Mouse (Mus musculus): ENCODE measurements at regions not wholly inside any gene's neighbourhood (a gene's known extent, or its start where the extent isn't known, plus 50 kb on each side); places are given as distances from the start of the nearest gene placed in this dataset.

- ATAC-seq (ENCODE audit: insufficient read depth, low read depth) (no peak), DNase-seq (ENCODE audit: low spot score) (no peak)
- Histone ChIP-seq H3K4me2 (ENCODE audit: low read depth, low read length) (no peak overlapping the region), H3K27ac (ENCODE audit: low read depth) (no peak overlapping the region), H3K4me1 (ENCODE audit: control insufficient read depth, insufficient read depth) (0 out of 2 replicates have a peak, but pooled peaks cover 4% of the 10 kb centered on the region), H3K9me3 (replicated peaks; ENCODE audit: control insufficient read depth, low read length) (0 out of 2 replicates have a peak, but pooled peaks cover 4% of the 10 kb centered on the region), H3K9ac (replicated peaks; ENCODE audit: low read depth, low read length) (no peak overlapping the region), H3K27me3 (ENCODE audit: control insufficient read depth, insufficient read depth, low read length) (no peaks in the 10 kb centered on the region), H3K4me3 (ENCODE audit: low read depth, low read length) (no peak overlapping the region), H3K36me3 (replicated peaks; ENCODE audit: control insufficient read depth, insufficient read depth, low read length) (no peaks in the 10 kb centered on the region)
- 35% methylated on average over 5 of the region's 5 CpGs for WGBS
- TF ChIP-seq CTCF (IDR thresholded peaks at IDR 0.05; ENCODE audit: low read depth) (no peak), EP300 (IDR thresholded peaks at IDR 0.05; ENCODE audit: low read depth) (no peak)
These were observed 129.0 kb upstream of the Dynlrb2 start for GRCm38 (mm10) chr8:116375758-116376157.

DNA sequence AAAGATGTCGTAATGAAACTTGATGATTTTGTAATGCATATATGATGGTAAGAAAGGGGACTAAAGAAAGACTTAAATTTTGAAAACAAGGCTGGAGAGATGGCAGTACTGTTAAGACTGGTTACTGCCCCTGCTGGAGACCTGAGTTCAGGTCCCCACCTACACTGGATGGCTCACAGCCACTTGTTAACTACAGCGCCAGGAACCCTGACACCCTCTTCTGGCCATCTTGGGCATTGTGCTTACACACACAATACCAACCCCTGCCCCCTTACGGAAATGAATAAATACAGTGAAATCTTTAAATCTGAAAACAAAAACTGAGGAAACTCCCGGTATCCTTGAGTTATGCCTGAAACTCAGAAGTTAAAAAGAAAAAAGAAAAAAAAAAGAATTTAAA is 131.7 kb upstream of the Dynlrb2 start:
- WGBS, result 80% methylated on average over 4 of the region's 4 CpGs
- Histone ChIP-seq H3K9ac (replicated peaks; ENCODE audit: low read depth, low read length) (no peak overlapping the region), H3K4me3 (ENCODE audit: low read depth, low read length) (no peak overlapping the region), H3K27ac (ENCODE audit: low read depth) (no peak overlapping the region), H3K27me3 (ENCODE audit: control insufficient read depth, insufficient read depth, low read length) (no peaks in the 10 kb centered on the region), H3K4me1 (ENCODE audit: control insufficient read depth, insufficient read depth) (0 out of 2 replicates have a peak, but pooled peaks cover 4% of the 10 kb centered on the region), H3K36me3 (replicated peaks; ENCODE audit: control insufficient read depth, insufficient read depth, low read length) (no peaks in the 10 kb centered on the region), H3K9me3 (replicated peaks; ENCODE audit: control insufficient read depth, low read length) (0 out of 2 replicates have a peak, but pooled peaks cover 4% of the 10 kb centered on the region), H3K4me2 (ENCODE audit: low read depth, low read length) (no peak overlapping the region)
- no peak for ATAC-seq (ENCODE audit: insufficient read depth, low read depth)
- peak; percentile 27 for TF ChIP-seq CTCF (IDR thresholded peaks at IDR 0.05; ENCODE audit: low read depth)
- no peak for TF ChIP-seq EP300 (IDR thresholded peaks at IDR 0.05; ENCODE audit: low read depth)
- no peak for DNase-seq (ENCODE audit: low spot score)

GRCm38 (mm10) chr8:116372574-116372973 is 132.2 kb upstream of the Dynlrb2 start:
- H3K9ac ChIP-seq (replicated peaks; ENCODE audit: low read depth, low read length), result no peak overlapping the region
- no peak overlapping the region for H3K27ac ChIP-seq (ENCODE audit: low read depth)
- WGBS, result 43% methylated on average over 3 of the region's 3 CpGs
- no peak for TF ChIP-seq CTCF (IDR thresholded peaks at IDR 0.05; ENCODE audit: low read depth)
- TF ChIP-seq EP300 (IDR thresholded peaks at IDR 0.05; ENCODE audit: low read depth), result no peak
- DNase-seq (ENCODE audit: low spot score), result peak; percentile 49
- H3K4me1 ChIP-seq (ENCODE audit: control insufficient read depth, insufficient read depth), result 0 out of 2 replicates have a peak, but pooled peaks cover 4% of the 10 kb centered on the region
- H3K36me3 ChIP-seq (replicated peaks; ENCODE audit: control insufficient read depth, insufficient read depth, low read length), result no peaks in the 10 kb centered on the region
- no peaks in the 10 kb centered on the region for H3K27me3 ChIP-seq (ENCODE audit: control insufficient read depth, insufficient read depth, low read length)
- H3K4me2 ChIP-seq (ENCODE audit: low read depth, low read length), result no peak overlapping the region
- no peak overlapping the region for H3K4me3 ChIP-seq (ENCODE audit: low read depth, low read length)
- peak; percentile 53 for ATAC-seq (ENCODE audit: insufficient read depth, low read depth)
- 0 out of 2 replicates have a peak, but pooled peaks cover 4% of the 10 kb centered on the region for H3K9me3 ChIP-seq (replicated peaks; ENCODE audit: control insufficient read depth, low read length)

DNA sequence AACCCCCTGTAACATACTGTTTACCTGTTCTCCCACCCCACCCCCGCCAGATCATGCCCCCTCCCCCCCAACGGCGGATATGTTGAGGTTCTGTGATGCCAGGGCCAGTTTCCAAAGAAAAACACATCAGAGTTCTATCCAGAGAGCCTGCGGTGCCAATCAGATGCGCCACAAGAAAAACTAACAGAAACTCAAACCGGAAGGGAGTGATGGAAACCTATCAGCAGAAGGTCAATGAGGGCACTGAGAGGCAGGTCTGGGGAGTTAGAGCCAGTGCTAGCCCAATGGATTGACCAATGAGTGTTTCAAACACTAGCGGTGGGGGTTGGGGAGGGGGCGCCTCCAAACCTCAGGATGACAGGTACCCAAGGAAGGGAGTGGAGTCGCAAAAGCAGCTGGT is 132.7 kb upstream of the Dynlrb2 start:
- DNase-seq (ENCODE audit: low spot score), result no peak

GRCm38 (mm10) chr8:116367491-116367890 is 137.3 kb upstream of the Dynlrb2 start:
- H3K4me3 ChIP-seq (ENCODE audit: low read depth, low read length), result no peak overlapping the region
- TF ChIP-seq CTCF (IDR thresholded peaks at IDR 0.05; ENCODE audit: low read depth) (no peak), EP300 (IDR thresholded peaks at IDR 0.05; ENCODE audit: low read depth) (no peak)
- no peak overlapping the region for H3K4me2 ChIP-seq (ENCODE audit: low read depth, low read length)
- H3K27me3 ChIP-seq (ENCODE audit: control insufficient read depth, insufficient read depth, low read length), result no peaks in the 10 kb centered on the region
- no peaks in the 10 kb centered on the region for H3K4me1 ChIP-seq (ENCODE audit: control insufficient read depth, insufficient read depth)
- H3K9me3 ChIP-seq (replicated peaks; ENCODE audit: control insufficient read depth, low read length), result no peaks in the 10 kb centered on the region
- H3K9ac ChIP-seq (replicated peaks; ENCODE audit: low read depth, low read length), result no peak overlapping the region
- 50% methylated on average over 6 of the region's 6 CpGs for WGBS
- DNase-seq (ENCODE audit: low spot score) (no peak), ATAC-seq (ENCODE audit: insufficient read depth, low read depth) (no peak)
- H3K27ac ChIP-seq (ENCODE audit: low read depth), result no peak overlapping the region
- no peaks in the 10 kb centered on the region for H3K36me3 ChIP-seq (replicated peaks; ENCODE audit: control insufficient read depth, insufficient read depth, low read length)

More for the DNA sequence above, 132.7 kb upstream of the Dynlrb2 start:
- no peaks in the 10 kb centered on the region for H3K36me3 ChIP-seq (replicated peaks; ENCODE audit: control insufficient read depth, insufficient read depth, low read length)
- no peak for ATAC-seq (ENCODE audit: insufficient read depth, low read depth)
- H3K4me1 ChIP-seq (ENCODE audit: control insufficient read depth, insufficient read depth), result 0 out of 2 replicates have a peak, but pooled peaks cover 4% of the 10 kb centered on the region
- no peaks in the 10 kb centered on the region for H3K9me3 ChIP-seq (replicated peaks; ENCODE audit: control insufficient read depth, low read length)
- TF ChIP-seq EP300 (IDR thresholded peaks at IDR 0.05; ENCODE audit: low read depth) (no peak), CTCF (IDR thresholded peaks at IDR 0.05; ENCODE audit: low read depth) (no peak)
- H3K27me3 ChIP-seq (ENCODE audit: control insufficient read depth, insufficient read depth, low read length), result no peaks in the 10 kb centered on the region
- H3K4me2 ChIP-seq (ENCODE audit: low read depth, low read length), result no peak overlapping the region
- no peak overlapping the region for H3K9ac ChIP-seq (replicated peaks; ENCODE audit: low read depth, low read length)
- no peak overlapping the region for H3K27ac ChIP-seq (ENCODE audit: low read depth)
- 64% methylated on average over 9 of the region's 9 CpGs for WGBS
- H3K4me3 ChIP-seq (ENCODE audit: low read depth, low read length), result no peak overlapping the region

GRCm38 (mm10) chr8:116366706-116367105 is 138.1 kb upstream of the Dynlrb2 start:
- Histone ChIP-seq H3K9ac (replicated peaks; ENCODE audit: low read depth, low read length) (no peak overlapping the region), H3K4me2 (ENCODE audit: low read depth, low read length) (no peak overlapping the region), H3K4me1 (ENCODE audit: control insufficient read depth, insufficient read depth) (no peaks in the 10 kb centered on the region), H3K4me3 (ENCODE audit: low read depth, low read length) (no peak overlapping the region), H3K9me3 (replicated peaks; ENCODE audit: control insufficient read depth, low read length) (no peaks in the 10 kb centered on the region), H3K27ac (ENCODE audit: low read depth) (no peak overlapping the region), H3K27me3 (ENCODE audit: control insufficient read depth, insufficient read depth, low read length) (no peaks in the 10 kb centered on the region), H3K36me3 (replicated peaks; ENCODE audit: control insufficient read depth, insufficient read depth, low read length) (no peaks in the 10 kb centered on the region)
- 30% methylated on average over 3 of the region's 3 CpGs for WGBS
- TF ChIP-seq CTCF (IDR thresholded peaks at IDR 0.05; ENCODE audit: low read depth), result no peak
- no peak for TF ChIP-seq EP300 (IDR thresholded peaks at IDR 0.05; ENCODE audit: low read depth)
- ATAC-seq (ENCODE audit: insufficient read depth, low read depth), result no peak
- no peak for DNase-seq (ENCODE audit: low spot score)
